Mouse (Mus musculus) intestine, postnatal 0 days (tissue): ENCODE results near the gene Rexo5. TPM values are rescaled to one million over a fixed set of nuclear protein-coding genes. Genes with fewer than 3 reads are reported as not detected.
A peak's percentile ranks its signal among the peaks of the same experiment; 100 is the strongest.

Source experiments
- ATAC-seq: fragments of 200-750 bp; cut with Nextera tagmentation; 2 replicates; pipeline ENCODE4 v1.8.0; 2017; ENCODE audit warnings: mild to moderate bottlenecking, moderate TSS enrichment, moderate library complexity
- H3K27ac ChIP-seq: fragments of 300-500 bp; sonication (generic); 2 replicates; pipeline ENCODE4 v1.5.1; 2014; ENCODE audit warnings: mild to moderate bottlenecking, low read depth, low read length, moderate library complexity
- H3K27me3 ChIP-seq: fragments of 300-500 bp; sonication (generic); replicated peaks from 2 replicates; pipeline ENCODE4 v1.6.1; 2014; ENCODE audit warnings: low read length, mixed read lengths; ENCODE audit not compliant: control insufficient read depth, insufficient read depth
- H3K36me3 ChIP-seq: fragments of 300-500 bp; sonication (generic); 2 replicates; pipeline ENCODE4 v1.6.1; 2014; ENCODE audit warnings: mild to moderate bottlenecking, moderate library complexity; ENCODE audit not compliant: control insufficient read depth, insufficient read depth
- H3K4me1 ChIP-seq: fragments of 300-500 bp; sonication (generic); replicated peaks from 2 replicates; pipeline ENCODE4 v1.6.1; 2014; ENCODE audit warnings: antibody characterized with exemption, low read length, mixed read lengths; ENCODE audit not compliant: control insufficient read depth, insufficient read depth
- H3K4me2 ChIP-seq: fragments of 300-500 bp; sonication (generic); replicated peaks from 2 replicates; pipeline ENCODE4 v1.6.1; 2014; ENCODE audit warnings: low read depth, mild to moderate bottlenecking, moderate library complexity
- H3K4me3 ChIP-seq: fragments of 300-500 bp; sonication (generic); 2 replicates; pipeline ENCODE4 v1.5.1; 2014; ENCODE audit warnings: low read depth, low read length
- H3K9ac ChIP-seq: fragments of 300-500 bp; sonication (generic); 2 replicates; pipeline ENCODE4 v1.6.1; 2014; ENCODE audit warnings: mild to moderate bottlenecking, low read depth, low read length
- H3K9me3 ChIP-seq: fragments of 300-500 bp; sonication (generic); 2 replicates; pipeline ENCODE4 v1.6.1; 2016; ENCODE audit warnings: mixed run types; ENCODE audit not compliant: control insufficient read depth
- CTCF ChIP-seq: sonication (generic); IDR thresholded peaks from 2 replicates; pipeline ENCODE4 v1.5.1; 2016; ENCODE audit warnings: low read depth, mild to moderate bottlenecking, control low read depth, antibody characterized with exemption, moderate library complexity
- WGBS: fragments of 180-500 bp; shearing (Covaris S2); extraction: QIAGEN DNeasy Blood & Tissue Kit; methylation state at CpG from one replicate; pipeline ENCODE4 v1.1.7; 2014; 5-methylcytosine and 5-hydroxymethylcytosine counted together
- polyA plus RNA-seq: library from polyadenylated mRNA; unstranded; fragments of >200 nt; fragmentation: Nextera tagmentation; extraction: Ambion mirVana; gene quantifications from 2 replicates; pipeline ENCODE4 v1.2.1, GENCODE M21; 2015

The Rexo5 gene
- polyA plus RNA-seq, result 4.1 and 6.5 TPM in 2 replicates

DNA sequence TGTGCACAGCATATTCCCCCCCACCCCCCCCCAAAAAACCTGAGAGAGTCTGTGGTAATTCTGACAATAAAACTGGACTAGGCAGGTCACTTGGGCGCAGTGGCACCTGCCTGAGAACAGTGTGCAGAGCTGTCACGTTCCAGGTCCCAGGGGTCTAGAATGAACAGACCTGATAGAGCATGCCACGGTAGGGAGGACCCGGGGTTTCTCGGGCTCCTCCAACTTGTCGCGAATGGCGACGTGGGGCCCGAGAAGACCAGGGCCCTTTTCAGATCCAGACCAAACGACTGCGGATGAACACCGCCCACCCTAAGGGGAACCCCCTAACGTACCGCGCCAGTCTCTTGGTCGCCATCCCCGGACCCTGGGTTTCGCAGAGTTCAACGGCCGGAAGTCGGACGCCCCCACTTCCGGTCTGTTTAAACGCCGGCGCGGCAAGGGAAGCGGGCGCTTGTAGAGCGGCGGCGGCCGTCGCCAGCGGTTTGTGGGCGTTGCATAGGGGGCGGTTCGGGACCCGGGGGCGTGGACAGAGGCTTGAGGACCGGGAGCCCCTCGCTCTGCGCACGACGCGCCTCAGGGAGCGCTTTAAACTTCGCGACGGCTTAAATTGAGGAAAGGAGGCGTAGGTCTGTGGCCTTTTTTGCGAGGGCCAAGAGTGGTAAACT is at the start of gene Rexo5, which contains the start of gene Eri2:
TSS of gene Rexo5 (plus strand) at position 421 of the 665 bp plus-strand sequence.
TSS of gene Eri2 (minus strand) at position 473 of the 665 bp plus-strand sequence.
- ATAC-seq, result peak; percentile 98
- no peaks in the 10 kb centered on the region for H3K27me3 ChIP-seq
- 0 out of 2 replicates have a peak, but pooled peaks cover 8% of the 10 kb centered on the region for H3K36me3 ChIP-seq
- peak within 1 kb of the TSS; percentile 75 for H3K4me3 ChIP-seq
- H3K4me1 ChIP-seq, result no peaks in the 10 kb centered on the region; the same call in 1 of the 2 replicates
- H3K9ac ChIP-seq, result peak within 1 kb of the TSS; percentile 70
- WGBS, result under 1% methylated on average over 53 of the region's 53 CpGs
- no peak for TF ChIP-seq CTCF
- H3K4me2 ChIP-seq, result peak within 1 kb of the TSS; percentile 74
- peak within 1 kb of the TSS; percentile 30; the same call in 1 of the 2 replicates for H3K27ac ChIP-seq
- H3K9me3 ChIP-seq, result no peaks in the 10 kb centered on the region

DNA sequence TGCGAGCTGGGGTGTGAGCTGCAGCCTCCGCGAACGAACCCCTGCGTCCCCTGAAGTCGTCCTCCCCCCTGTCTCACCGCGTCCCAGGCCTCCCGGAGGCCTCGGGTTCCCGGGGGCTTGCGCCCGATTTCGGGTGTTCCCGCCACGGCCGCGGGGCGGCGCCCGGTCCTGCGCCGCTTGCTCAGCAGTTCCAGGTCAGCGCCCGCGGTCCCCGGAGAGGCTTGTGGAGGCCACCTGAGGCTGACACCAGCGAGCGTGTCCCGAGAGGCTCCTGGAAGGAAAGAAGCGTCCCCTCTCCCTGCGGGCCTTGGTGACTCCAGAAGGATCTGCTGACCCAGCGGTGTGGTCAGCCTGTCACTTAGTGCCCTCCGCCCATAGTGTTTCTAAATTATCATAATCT is 49.5 kb upstream of the Rexo5 start:
- no peaks in the 10 kb centered on the region for H3K9me3 ChIP-seq
- ATAC-seq, result peak; percentile 31; the same call in 1 of the 2 replicates
- no peaks in the 10 kb centered on the region for H3K36me3 ChIP-seq
- TF ChIP-seq CTCF, result peak; percentile 69
- H3K9ac ChIP-seq, result no peak overlapping the region
- no peaks in the 10 kb centered on the region for H3K27me3 ChIP-seq
- no peaks in the 10 kb centered on the region for H3K4me1 ChIP-seq
- H3K4me3 ChIP-seq, result peak overlapping the region; percentile 16; the same call in 1 of the 2 replicates
- peak overlapping the region; percentile 55 for H3K4me2 ChIP-seq
- whole genome bisulfite sequencing, result 7% methylated on average over 34 of the region's 34 CpGs
- H3K27ac ChIP-seq, result no peak overlapping the region

DNA sequence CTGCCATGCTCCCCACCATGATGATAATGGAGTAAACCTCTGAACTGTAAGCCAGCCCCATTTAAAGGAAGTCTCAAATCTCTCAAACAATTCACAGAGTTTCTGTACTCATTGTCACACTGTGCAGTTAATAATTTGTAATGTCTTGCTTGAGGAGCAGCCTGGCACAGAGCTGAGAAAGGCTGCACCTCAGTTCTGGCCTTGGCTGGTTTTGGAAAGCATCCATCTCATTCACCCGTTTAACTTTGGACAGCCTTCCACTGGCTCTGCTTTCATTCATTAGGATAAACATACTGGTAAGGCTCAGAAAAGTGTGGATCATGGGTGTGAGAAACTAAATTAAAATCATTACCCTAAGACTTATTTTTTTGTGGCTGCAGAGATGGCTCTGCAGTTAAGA is 47.9 kb upstream of the Rexo5 start:
- H3K9ac ChIP-seq, result no peak overlapping the region
- H3K9me3 ChIP-seq, result no peaks in the 10 kb centered on the region
- H3K4me1 ChIP-seq, result no peaks in the 10 kb centered on the region
- no peak overlapping the region for H3K27ac ChIP-seq
- H3K36me3 ChIP-seq, result no peaks in the 10 kb centered on the region
- H3K4me3 ChIP-seq, result no peak overlapping the region
- no peak for ATAC-seq
- no peak overlapping the region for H3K4me2 ChIP-seq
- no peaks in the 10 kb centered on the region for H3K27me3 ChIP-seq
- TF ChIP-seq CTCF, result no peak
- WGBS, result 69% methylated on average over 1 of the region's 1 CpGs

DNA sequence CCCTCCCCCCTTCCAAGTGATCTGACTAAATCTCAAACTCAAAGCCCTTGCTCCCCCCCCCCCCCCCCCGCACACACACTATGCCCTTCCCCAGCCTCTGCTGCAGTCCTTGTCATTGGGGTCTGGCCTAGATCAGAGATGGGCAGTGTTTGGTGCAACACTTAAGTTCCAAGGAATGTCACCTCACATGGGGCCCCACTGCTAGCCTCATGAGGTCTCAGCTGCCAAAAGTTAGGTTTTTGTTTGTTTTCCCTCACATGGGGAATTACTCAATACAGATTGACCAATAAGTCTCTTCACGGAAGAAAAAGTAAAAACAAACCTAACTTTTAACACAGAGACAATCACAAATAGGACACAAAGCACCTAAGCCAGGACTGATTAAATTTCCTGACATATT is 45.0 kb upstream of the Rexo5 start:
- Histone ChIP-seq H3K4me3 (no peak overlapping the region), H3K9ac (no peak overlapping the region), H3K9me3 (no peaks in the 10 kb centered on the region), H3K27me3 (no peaks in the 10 kb centered on the region), H3K4me1 (no peaks in the 10 kb centered on the region), H3K27ac (no peak overlapping the region), H3K4me2 (no peak overlapping the region), H3K36me3 (no peaks in the 10 kb centered on the region)
- ATAC-seq, result no peak
- WGBS, result 65% methylated on average over 1 of the region's 2 CpGs
- TF ChIP-seq CTCF, result no peak

DNA sequence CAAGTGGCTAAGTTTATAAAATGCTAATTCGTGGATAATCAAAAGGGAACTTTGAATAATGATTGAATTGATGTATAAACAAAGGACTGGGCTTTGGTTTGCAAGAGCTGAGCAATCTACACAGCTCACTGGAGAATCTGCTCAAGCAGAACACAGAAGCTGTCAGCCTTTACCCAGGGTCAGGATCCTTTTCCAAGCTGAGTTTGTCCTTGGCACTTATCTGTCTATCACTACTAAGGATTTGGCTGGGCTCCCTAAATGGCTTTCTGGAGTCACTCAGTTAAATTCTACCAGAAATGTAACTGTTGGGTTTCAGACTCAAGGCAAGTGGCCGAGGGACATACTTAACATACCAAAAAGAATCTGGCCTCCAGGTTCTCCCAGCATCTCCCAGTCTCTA is 43.9 kb upstream of the Rexo5 start:
- TF ChIP-seq CTCF, result no peak
- ATAC-seq, result no peak
- no peaks in the 10 kb centered on the region for H3K36me3 ChIP-seq

DNA sequence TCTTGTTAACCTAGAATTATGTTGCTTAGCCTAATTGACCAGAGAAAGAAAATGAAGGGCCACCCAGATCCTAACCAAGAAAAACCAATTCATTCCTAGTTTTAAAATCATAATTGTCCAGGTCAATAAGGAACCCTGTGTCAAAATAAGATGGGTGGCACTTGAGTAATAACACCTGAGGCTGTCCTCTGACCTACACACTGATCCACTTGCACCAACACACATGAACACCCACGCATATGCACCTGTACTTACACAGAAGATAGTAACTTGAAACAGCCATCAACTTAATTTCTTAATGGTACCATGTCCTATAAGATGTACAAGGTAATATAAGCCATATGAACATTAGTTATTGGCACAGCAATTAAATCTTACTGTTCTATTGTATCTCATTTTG is 40.1 kb upstream of the Rexo5 start:
- Histone ChIP-seq H3K4me3 (no peak overlapping the region), H3K27me3 (no peaks in the 10 kb centered on the region), H3K36me3 (no peaks in the 10 kb centered on the region), H3K4me2 (no peak overlapping the region), H3K9me3 (no peaks in the 10 kb centered on the region), H3K27ac (no peak overlapping the region), H3K9ac (no peak overlapping the region), H3K4me1 (no peaks in the 10 kb centered on the region)
- TF ChIP-seq CTCF, result no peak
- ATAC-seq, result no peak
- WGBS, result 88% methylated on average over 1 of the region's 1 CpGs

More for the DNA sequence above, 43.9 kb upstream of the Rexo5 start:
- no peak overlapping the region for H3K4me3 ChIP-seq
- H3K9ac ChIP-seq, result no peak overlapping the region
- H3K4me1 ChIP-seq, result no peaks in the 10 kb centered on the region
- no peaks in the 10 kb centered on the region for H3K9me3 ChIP-seq
- no peak overlapping the region for H3K27ac ChIP-seq
- H3K27me3 ChIP-seq, result no peaks in the 10 kb centered on the region
- WGBS, result 50% methylated on average over 2 of the region's 2 CpGs
- H3K4me2 ChIP-seq, result no peak overlapping the region
